Mouse (Mus musculus) intestine, postnatal 0 days (tissue): ENCODE measurements around the gene Psenen. TPM values are rescaled to one million over a fixed set of nuclear protein-coding genes. Genes with fewer than 3 reads are reported as not detected.
A peak's percentile ranks its signal among the peaks of the same experiment; 100 is the strongest.

Experiments used
- ATAC-seq: fragments of 200-750 bp; cut with Nextera tagmentation; 2 replicates; pipeline ENCODE4 v1.8.0; 2017; ENCODE audit warnings: mild to moderate bottlenecking, moderate TSS enrichment, moderate library complexity
- H3K27ac ChIP-seq: fragments of 300-500 bp; sonication (generic); 2 replicates; pipeline ENCODE4 v1.5.1; 2014; ENCODE audit warnings: mild to moderate bottlenecking, low read depth, low read length, moderate library complexity
- H3K27me3 ChIP-seq: fragments of 300-500 bp; sonication (generic); replicated peaks from 2 replicates; pipeline ENCODE4 v1.6.1; 2014; ENCODE audit warnings: low read length, mixed read lengths; ENCODE audit not compliant: control insufficient read depth, insufficient read depth
- H3K36me3 ChIP-seq: fragments of 300-500 bp; sonication (generic); 2 replicates; pipeline ENCODE4 v1.6.1; 2014; ENCODE audit warnings: mild to moderate bottlenecking, moderate library complexity; ENCODE audit not compliant: control insufficient read depth, insufficient read depth
- H3K4me1 ChIP-seq: fragments of 300-500 bp; sonication (generic); replicated peaks from 2 replicates; pipeline ENCODE4 v1.6.1; 2014; ENCODE audit warnings: antibody characterized with exemption, low read length, mixed read lengths; ENCODE audit not compliant: control insufficient read depth, insufficient read depth
- H3K4me2 ChIP-seq: fragments of 300-500 bp; sonication (generic); replicated peaks from 2 replicates; pipeline ENCODE4 v1.6.1; 2014; ENCODE audit warnings: low read depth, mild to moderate bottlenecking, moderate library complexity
- H3K4me3 ChIP-seq: fragments of 300-500 bp; sonication (generic); 2 replicates; pipeline ENCODE4 v1.5.1; 2014; ENCODE audit warnings: low read depth, low read length
- H3K9ac ChIP-seq: fragments of 300-500 bp; sonication (generic); 2 replicates; pipeline ENCODE4 v1.6.1; 2014; ENCODE audit warnings: mild to moderate bottlenecking, low read depth, low read length
- H3K9me3 ChIP-seq: fragments of 300-500 bp; sonication (generic); 2 replicates; pipeline ENCODE4 v1.6.1; 2016; ENCODE audit warnings: mixed run types; ENCODE audit not compliant: control insufficient read depth
- CTCF ChIP-seq: sonication (generic); IDR thresholded peaks from 2 replicates; pipeline ENCODE4 v1.5.1; 2016; ENCODE audit warnings: low read depth, mild to moderate bottlenecking, control low read depth, antibody characterized with exemption, moderate library complexity
- WGBS: fragments of 180-500 bp; shearing (Covaris S2); extraction: QIAGEN DNeasy Blood & Tissue Kit; methylation state at CpG from one replicate; pipeline ENCODE4 v1.1.7; 2014; 5-methylcytosine and 5-hydroxymethylcytosine counted together
- polyA plus RNA-seq: library from polyadenylated mRNA; unstranded; fragments of >200 nt; fragmentation: Nextera tagmentation; extraction: Ambion mirVana; gene quantifications from 2 replicates; pipeline ENCODE4 v1.2.1, GENCODE M21; 2015

Gene Psenen
- polyA plus RNA-seq, 1 experiment from 2014 or later = 247 TPM

- no peak for ATAC-seq
- Histone ChIP-seq H3K4me2 (no peak overlapping the region), H3K27ac (no peak overlapping the region), H3K4me3 (no peak overlapping the region), H3K9ac (no peak overlapping the region), H3K4me1 (no peaks in the 10 kb centered on the region), H3K27me3 (no peaks in the 10 kb centered on the region), H3K36me3 (peaks cover 73% of the 10 kb centered on the region), H3K9me3 (no peaks in the 10 kb centered on the region)
- WGBS = 88% methylated on average over 10 of the region's 10 CpGs
- no peak for TF ChIP-seq CTCF
Observed at GRCm38 (mm10) chr7:30584339-30584738, 20.9 kb upstream of the Psenen start.

GRCm38 (mm10) chr7:30581547-30581946 is 18.1 kb upstream of the Psenen start:
- no peak overlapping the region for H3K9ac ChIP-seq
- no peaks in the 10 kb centered on the region for H3K9me3 ChIP-seq
- peaks cover 99% of the 10 kb centered on the region for H3K36me3 ChIP-seq
- H3K4me3 ChIP-seq = no peak overlapping the region
- TF ChIP-seq CTCF = no peak
- 98% methylated on average over 16 of the region's 16 CpGs for WGBS
- H3K4me2 ChIP-seq = no peak overlapping the region
- ATAC-seq = no peak
- H3K4me1 ChIP-seq = no peaks in the 10 kb centered on the region
- 0 out of 2 replicates have a peak overlapping the region, but pooled peaks have one; percentile 0 for H3K27ac ChIP-seq
- H3K27me3 ChIP-seq = no peaks in the 10 kb centered on the region

- H3K4me3 ChIP-seq = peak overlapping the region; percentile 11; the same call in 1 of the 2 replicates
- no peaks in the 10 kb centered on the region for H3K27me3 ChIP-seq
- peaks cover 99% of the 10 kb centered on the region for H3K36me3 ChIP-seq
- TF ChIP-seq CTCF = no peak
- no peaks in the 10 kb centered on the region for H3K9me3 ChIP-seq
- H3K4me2 ChIP-seq = peak overlapping the region; percentile 55
- WGBS = 49% methylated on average over 8 of the region's 8 CpGs
- H3K9ac ChIP-seq = no peak overlapping the region
- ATAC-seq = peak; percentile 93
- no peaks in the 10 kb centered on the region for H3K4me1 ChIP-seq
- H3K27ac ChIP-seq = peak overlapping the region; percentile 66
Observed at GRCm38 (mm10) chr7:30579950-30580349, 16.5 kb upstream of the Psenen start.

GRCm38 (mm10) chr7:30572969-30573368 is 9.5 kb upstream of the Psenen start:
- Histone ChIP-seq H3K4me2 (no peak overlapping the region), H3K27ac (no peak overlapping the region), H3K9ac (no peak overlapping the region), H3K4me3 (no peak overlapping the region), H3K27me3 (no peaks in the 10 kb centered on the region), H3K4me1 (no peaks in the 10 kb centered on the region), H3K9me3 (no peaks in the 10 kb centered on the region), H3K36me3 (peaks cover 87% of the 10 kb centered on the region)
- ATAC-seq = no peak
- no peak for TF ChIP-seq CTCF
- WGBS = 88% methylated on average over 2 of the region's 2 CpGs

GRCm38 (mm10) chr7:30572389-30572788 is 9.0 kb upstream of the Psenen start:
- Histone ChIP-seq H3K4me1 (no peaks in the 10 kb centered on the region), H3K4me3 (no peak overlapping the region), H3K27ac (no peak overlapping the region), H3K27me3 (no peaks in the 10 kb centered on the region), H3K36me3 (peaks cover 85% of the 10 kb centered on the region), H3K9me3 (no peaks in the 10 kb centered on the region), H3K9ac (no peak overlapping the region), H3K4me2 (no peak overlapping the region)
- no peak for TF ChIP-seq CTCF
- ATAC-seq = no peak
- 89% methylated on average over 5 of the region's 5 CpGs for WGBS

GRCm38 (mm10) chr7:30567555-30567954 is 4.1 kb upstream of the Psenen start:
- Histone ChIP-seq H3K4me2 (no peak overlapping the region), H3K36me3 (peaks cover 65% of the 10 kb centered on the region), H3K4me1 (no peaks in the 10 kb centered on the region), H3K9ac (no peak overlapping the region), H3K9me3 (no peaks in the 10 kb centered on the region), H3K27me3 (no peaks in the 10 kb centered on the region), H3K4me3 (no peak overlapping the region), H3K27ac (no peak overlapping the region)
- 86% methylated on average over 11 of the region's 11 CpGs for WGBS
- TF ChIP-seq CTCF = no peak
- ATAC-seq = no peak

- H3K36me3 ChIP-seq = peaks cover 54% of the 10 kb centered on the region
- no peak overlapping the region for H3K4me3 ChIP-seq
- H3K4me1 ChIP-seq = no peaks in the 10 kb centered on the region
- no peak for TF ChIP-seq CTCF
- no peak for ATAC-seq
- no peak overlapping the region for H3K4me2 ChIP-seq
- H3K9ac ChIP-seq = no peak overlapping the region
- no peak overlapping the region for H3K27ac ChIP-seq
- H3K9me3 ChIP-seq = no peaks in the 10 kb centered on the region
- 85% methylated on average over 9 of the region's 9 CpGs for WGBS
- H3K27me3 ChIP-seq = no peaks in the 10 kb centered on the region
Observed at GRCm38 (mm10) chr7:30566033-30566432, 2.6 kb upstream of the Psenen start.
